Mouse (Mus musculus): ENCODE results near the gene Ptch1.

DNA sequence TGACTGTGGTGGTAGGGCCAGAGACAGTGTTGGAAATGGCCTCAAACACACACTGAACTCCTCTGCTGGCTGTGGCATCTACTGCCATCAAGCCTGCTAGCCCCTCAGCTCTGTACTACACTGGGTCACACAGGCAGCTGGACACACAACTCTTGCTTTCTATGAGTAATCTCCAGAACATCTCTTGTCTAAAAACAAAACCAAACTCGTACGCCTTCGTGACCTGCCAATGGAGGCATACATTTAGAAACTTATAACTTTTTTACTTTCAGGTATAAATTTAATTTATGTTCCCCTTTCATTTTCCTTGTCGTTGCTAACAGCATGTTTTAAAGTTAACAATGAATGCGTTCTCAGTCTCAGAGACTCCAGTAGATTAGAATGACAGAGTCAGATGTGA is 19.4 kb upstream of the Ptch1 start:
- TF ChIP-seq SIN3A (IDR thresholded peaks at IDR 0.05; ENCODE audit: low read length) = no peak
- TF ChIP-seq POLR2A (IDR thresholded peaks at IDR 0.05; ENCODE audit: low read depth, low read length) = no peak
- no peak for TF ChIP-seq ZNF384 (IDR thresholded peaks at IDR 0.05; ENCODE audit: low read depth, low read length)
- no peak for TF ChIP-seq CHD2 (IDR thresholded peaks at IDR 0.05; ENCODE audit: low read length)
- no peak for TF ChIP-seq MAZ (IDR thresholded peaks at IDR 0.05; ENCODE audit: low read depth, low read length)
- no peak for TF ChIP-seq KAT2A (IDR thresholded peaks at IDR 0.05; ENCODE audit: insufficient replicate concordance, low read length)
- TF ChIP-seq MYC (IDR thresholded peaks at IDR 0.05; ENCODE audit: low read depth, low read length) = no peak
- no peak for TF ChIP-seq CTCF (conservative IDR thresholded peaks at IDR 0.05 in 1 of 2, IDR thresholded peaks at IDR 0.05 in 1 of 2; ENCODE audit: low read depth in 2 of 2, low read length in 2 of 2)

Measured in CH12.LX (cell line).